Mouse (Mus musculus): ENCODE measurements around the gene Pgp. TPM values are rescaled to one million over a fixed set of nuclear protein-coding genes. Genes with fewer than 3 reads are reported as not detected.

Gene Pgp
- polyA plus RNA-seq, 1 experiment from 2014 or later: 54.5 TPM

- H3K9ac ChIP-seq (ENCODE audit: low read length): no peak overlapping the region
- no peaks in the 10 kb centered on the region for H3K36me3 ChIP-seq (ENCODE audit: control insufficient read depth, insufficient read depth, low read length)
- peaks cover 14% of the 10 kb centered on the region for H3K4me1 ChIP-seq (ENCODE audit: control insufficient read depth, insufficient read depth, low read length)
- peaks cover 17% of the 10 kb centered on the region for H3K27me3 ChIP-seq (ENCODE audit: control insufficient read depth, insufficient read depth, low read length)
- no peak overlapping the region for H3K4me3 ChIP-seq (replicated peaks; ENCODE audit: low read length)
- H3K4me2 ChIP-seq (ENCODE audit: low read depth, low read length): no peak overlapping the region
- 45% methylated on average over 11 of the region's 11 CpGs for WGBS
- H3K27ac ChIP-seq (ENCODE audit: low read length): no peak overlapping the region
- ATAC-seq (ENCODE audit: insufficient read depth, low FRiP score): no peak
- no peaks in the 10 kb centered on the region for H3K9me3 ChIP-seq (replicated peaks; ENCODE audit: control insufficient read depth, low read length)
Observed at GRCm38 (mm10) chr17:24485090-24485860, 15.1 kb downstream of the Pgp start.

GRCm38 (mm10) chr17:24488186-24488661 lies 18.0 kb downstream of the Pgp start, which contains the start of gene Caskin1:
Caskin1 (plus strand) TSS chr17:24488601.
- Histone ChIP-seq H3K27ac (ENCODE audit: low read length) (no peak within 1 kb of the TSS), H3K9me3 (replicated peaks; ENCODE audit: control insufficient read depth, low read length) (no peaks in the 10 kb centered on the region), H3K36me3 (ENCODE audit: control insufficient read depth, insufficient read depth, low read length) (no peaks in the 10 kb centered on the region), H3K4me2 (ENCODE audit: low read depth, low read length) (peak within 1 kb of the TSS; percentile 100), H3K4me3 (replicated peaks; ENCODE audit: low read length) (peak within 1 kb of the TSS; percentile 71), H3K4me1 (ENCODE audit: control insufficient read depth, insufficient read depth, low read length) (peaks cover 10% of the 10 kb centered on the region), H3K27me3 (ENCODE audit: control insufficient read depth, insufficient read depth, low read length) (peaks cover 20% of the 10 kb centered on the region), H3K9ac (ENCODE audit: low read length) (peak within 1 kb of the TSS; percentile 81)
- peak; percentile 48 for ATAC-seq (ENCODE audit: insufficient read depth, low FRiP score)
- WGBS: under 1% methylated on average over 45 of the region's 45 CpGs

GRCm38 (mm10) chr17:24488662-24489264 lies 18.6 kb downstream of the Pgp start:
- no peak overlapping the region for H3K27ac ChIP-seq (ENCODE audit: low read length)
- no peaks in the 10 kb centered on the region for H3K36me3 ChIP-seq (ENCODE audit: control insufficient read depth, insufficient read depth, low read length)
- peak; percentile 63 for ATAC-seq (ENCODE audit: insufficient read depth, low FRiP score)
- peaks cover 20% of the 10 kb centered on the region for H3K27me3 ChIP-seq (ENCODE audit: control insufficient read depth, insufficient read depth, low read length)
- H3K4me1 ChIP-seq (ENCODE audit: control insufficient read depth, insufficient read depth, low read length): peaks cover 10% of the 10 kb centered on the region
- H3K4me2 ChIP-seq (ENCODE audit: low read depth, low read length): peak overlapping the region; percentile 100
- H3K4me3 ChIP-seq (replicated peaks; ENCODE audit: low read length): peak overlapping the region; percentile 71
- peak overlapping the region; percentile 81 for H3K9ac ChIP-seq (ENCODE audit: low read length)
- WGBS: under 1% methylated on average over 58 of the region's 81 CpGs
- H3K9me3 ChIP-seq (replicated peaks; ENCODE audit: control insufficient read depth, low read length): no peaks in the 10 kb centered on the region

GRCm38 (mm10) chr17:24489265-24490030 lies 19.3 kb downstream of the Pgp start:
- no peaks in the 10 kb centered on the region for H3K36me3 ChIP-seq (ENCODE audit: control insufficient read depth, insufficient read depth, low read length)
- peaks cover 10% of the 10 kb centered on the region for H3K4me1 ChIP-seq (ENCODE audit: control insufficient read depth, insufficient read depth, low read length)
- H3K4me2 ChIP-seq (ENCODE audit: low read depth, low read length): peak overlapping the region; percentile 100
- WGBS: 23% methylated on average over 19 of the region's 19 CpGs
- ATAC-seq (ENCODE audit: insufficient read depth, low FRiP score): peak; percentile 23; the same call in 1 of the 2 replicates
- H3K27me3 ChIP-seq (ENCODE audit: control insufficient read depth, insufficient read depth, low read length): peaks cover 20% of the 10 kb centered on the region
- no peak overlapping the region for H3K27ac ChIP-seq (ENCODE audit: low read length)
- H3K9me3 ChIP-seq (replicated peaks; ENCODE audit: control insufficient read depth, low read length): no peaks in the 10 kb centered on the region
- H3K4me3 ChIP-seq (replicated peaks; ENCODE audit: low read length): peak overlapping the region; percentile 71
- H3K9ac ChIP-seq (ENCODE audit: low read length): peak overlapping the region; percentile 81

GRCm38 (mm10) chr17:24490399-24490798 lies 20.2 kb downstream of the Pgp start:
- peaks cover 20% of the 10 kb centered on the region for H3K27me3 ChIP-seq (ENCODE audit: control insufficient read depth, insufficient read depth, low read length)
- no peaks in the 10 kb centered on the region for H3K36me3 ChIP-seq (ENCODE audit: control insufficient read depth, insufficient read depth, low read length)
- H3K27ac ChIP-seq (ENCODE audit: low read length): no peak overlapping the region
- no peak overlapping the region for H3K4me3 ChIP-seq (replicated peaks; ENCODE audit: low read length)
- H3K9ac ChIP-seq (ENCODE audit: low read length): no peak overlapping the region
- WGBS: 75% methylated on average over 4 of the region's 4 CpGs
- peaks cover 10% of the 10 kb centered on the region for H3K4me1 ChIP-seq (ENCODE audit: control insufficient read depth, insufficient read depth, low read length)
- no peak for ATAC-seq (ENCODE audit: insufficient read depth, low FRiP score)
- no peaks in the 10 kb centered on the region for H3K9me3 ChIP-seq (replicated peaks; ENCODE audit: control insufficient read depth, low read length)
- no peak overlapping the region for H3K4me2 ChIP-seq (ENCODE audit: low read depth, low read length)

GRCm38 (mm10) chr17:24494627-24495335 lies 24.6 kb downstream of the Pgp start:
- Histone ChIP-seq H3K36me3 (ENCODE audit: control insufficient read depth, insufficient read depth, low read length) (no peaks in the 10 kb centered on the region), H3K4me1 (ENCODE audit: control insufficient read depth, insufficient read depth, low read length) (peaks cover 2% of the 10 kb centered on the region; the same call in 1 of the 2 replicates), H3K9ac (ENCODE audit: low read length) (0 out of 2 replicates have a peak overlapping the region, but pooled peaks have one; percentile 10), H3K9me3 (replicated peaks; ENCODE audit: control insufficient read depth, low read length) (no peaks in the 10 kb centered on the region), H3K27ac (ENCODE audit: low read length) (no peak overlapping the region), H3K4me2 (ENCODE audit: low read depth, low read length) (no peak overlapping the region), H3K27me3 (ENCODE audit: control insufficient read depth, insufficient read depth, low read length) (peaks cover 6% of the 10 kb centered on the region; the same call in 1 of the 2 replicates), H3K4me3 (replicated peaks; ENCODE audit: low read length) (no peak overlapping the region)
- ATAC-seq (ENCODE audit: insufficient read depth, low FRiP score): no peak
- 42% methylated on average over 2 of the region's 2 CpGs for WGBS

- no peak overlapping the region for H3K4me3 ChIP-seq (replicated peaks; ENCODE audit: low read length)
- 0 out of 2 replicates have a peak overlapping the region, but pooled peaks have one; percentile 10 for H3K9ac ChIP-seq (ENCODE audit: low read length)
- WGBS: 84% methylated on average over 3 of the region's 3 CpGs
- no peak overlapping the region for H3K4me2 ChIP-seq (ENCODE audit: low read depth, low read length)
- H3K27me3 ChIP-seq (ENCODE audit: control insufficient read depth, insufficient read depth, low read length): 0 out of 2 replicates have a peak, but pooled peaks cover under 1% of the 10 kb centered on the region
- no peaks in the 10 kb centered on the region for H3K4me1 ChIP-seq (ENCODE audit: control insufficient read depth, insufficient read depth, low read length)
- no peak for ATAC-seq (ENCODE audit: insufficient read depth, low FRiP score)
- no peaks in the 10 kb centered on the region for H3K36me3 ChIP-seq (ENCODE audit: control insufficient read depth, insufficient read depth, low read length)
- no peaks in the 10 kb centered on the region for H3K9me3 ChIP-seq (replicated peaks; ENCODE audit: control insufficient read depth, low read length)
- no peak overlapping the region for H3K27ac ChIP-seq (ENCODE audit: low read length)
Observed at GRCm38 (mm10) chr17:24495443-24495842, 25.3 kb downstream of the Pgp start.

GRCm38 (mm10) chr17:24496026-24496425 lies 25.8 kb downstream of the Pgp start:
- no peak for ATAC-seq (ENCODE audit: insufficient read depth, low FRiP score)
- Histone ChIP-seq H3K27ac (ENCODE audit: low read length) (no peak overlapping the region), H3K4me3 (replicated peaks; ENCODE audit: low read length) (no peak overlapping the region), H3K27me3 (ENCODE audit: control insufficient read depth, insufficient read depth, low read length) (no peaks in the 10 kb centered on the region), H3K36me3 (ENCODE audit: control insufficient read depth, insufficient read depth, low read length) (no peaks in the 10 kb centered on the region), H3K4me2 (ENCODE audit: low read depth, low read length) (no peak overlapping the region), H3K9me3 (replicated peaks; ENCODE audit: control insufficient read depth, low read length) (no peaks in the 10 kb centered on the region), H3K9ac (ENCODE audit: low read length) (no peak overlapping the region), H3K4me1 (ENCODE audit: control insufficient read depth, insufficient read depth, low read length) (no peaks in the 10 kb centered on the region)
- WGBS: 71% methylated on average over 1 of the region's 1 CpGs
